Mouse (Mus musculus) E14TG2a.4 (cell line): ENCODE results near the gene Cadps2.

ENCODE experiments used
- H3K27me3 ChIP-seq: 2 replicates; pipeline ENCODE4 v1.6.1; 2014; ENCODE audit warnings: low read length, control low read depth; ENCODE audit not compliant: insufficient read depth
- H3K36me3 ChIP-seq: 2 replicates; pipeline ENCODE4 v1.6.1; 2014; ENCODE audit warnings: low read length, control low read depth; ENCODE audit not compliant: insufficient read depth
- H3K4me1 ChIP-seq: replicated peaks from 2 replicates; pipeline ENCODE4 v1.6.1; 2014; ENCODE audit warnings: low read depth, low read length, control low read depth
- H3K4me3 ChIP-seq: replicated peaks from 2 replicates; pipeline ENCODE4 v1.5.1; 2014; ENCODE audit warnings: mild to moderate bottlenecking, low read length
- H3K9me3 ChIP-seq: 2 replicates; pipeline ENCODE4 v1.6.1; 2014; ENCODE audit warnings: low read length, control low read depth
- CTCF ChIP-seq: conservative IDR thresholded peaks from 2 replicates; pipeline ENCODE4 v1.5.1; 2014; ENCODE audit warnings: low read length
- NANOG ChIP-seq: IDR thresholded peaks from 2 replicates; pipeline ENCODE4 v1.6.1; 2014; ENCODE audit warnings: borderline replicate concordance, low read length, mixed read lengths
- POU5F1 ChIP-seq: IDR thresholded peaks from 2 replicates; pipeline ENCODE4 v1.6.1; 2014; ENCODE audit warnings: low read length, borderline replicate concordance

The Cadps2 gene

GRCm38 (mm10) chr6:23839009-23839811 is at the start of gene Cadps2:
TSS of gene Cadps2 (minus strand) at chr6:23839421.
- peaks cover 16% of the 10 kb centered on the region for H3K4me1 ChIP-seq
- TF ChIP-seq NANOG (no peak), CTCF (no peak), POU5F1 (no peak)
- no peaks in the 10 kb centered on the region for H3K36me3 ChIP-seq
- H3K4me3 ChIP-seq, result peak within 1 kb of the TSS; percentile 82
- peaks cover 54% of the 10 kb centered on the region for H3K27me3 ChIP-seq
- H3K9me3 ChIP-seq, result peaks cover 13% of the 10 kb centered on the region

- no peaks in the 10 kb centered on the region for H3K27me3 ChIP-seq
- peaks cover 10% of the 10 kb centered on the region for H3K9me3 ChIP-seq
- no peak overlapping the region for H3K4me3 ChIP-seq
- no peaks in the 10 kb centered on the region for H3K4me1 ChIP-seq
- no peaks in the 10 kb centered on the region for H3K36me3 ChIP-seq
- peak; percentile 21 for TF ChIP-seq CTCF
- no peak for TF ChIP-seq NANOG
These were observed 47.2 kb upstream of the Cadps2 start for GRCm38 (mm10) chr6:23886418-23886817.

- Histone ChIP-seq H3K36me3 (no peaks in the 10 kb centered on the region), H3K9me3 (no peaks in the 10 kb centered on the region), H3K4me3 (no peak overlapping the region), H3K4me1 (0 out of 2 replicates have a peak, but pooled peaks cover 5% of the 10 kb centered on the region), H3K27me3 (no peaks in the 10 kb centered on the region; the same call in 1 of the 2 replicates)
- TF ChIP-seq NANOG (no peak), CTCF (no peak), POU5F1 (no peak)
These were observed 37.7 kb upstream of the Cadps2 start for GRCm38 (mm10) chr6:23876765-23877408.

GRCm38 (mm10) chr6:23876363-23876762 is 37.1 kb upstream of the Cadps2 start:
- H3K9me3 ChIP-seq, result no peaks in the 10 kb centered on the region
- TF ChIP-seq CTCF, result no peak
- TF ChIP-seq POU5F1, result no peak
- no peak for TF ChIP-seq NANOG
- H3K4me1 ChIP-seq, result 0 out of 2 replicates have a peak, but pooled peaks cover 5% of the 10 kb centered on the region
- no peaks in the 10 kb centered on the region; the same call in 1 of the 2 replicates for H3K27me3 ChIP-seq
- H3K4me3 ChIP-seq, result no peak overlapping the region
- H3K36me3 ChIP-seq, result no peaks in the 10 kb centered on the region

GRCm38 (mm10) chr6:23873812-23874211 is 34.6 kb upstream of the Cadps2 start:
- Histone ChIP-seq H3K27me3 (no peaks in the 10 kb centered on the region; the same call in 1 of the 2 replicates), H3K4me1 (0 out of 2 replicates have a peak, but pooled peaks cover 5% of the 10 kb centered on the region), H3K9me3 (no peaks in the 10 kb centered on the region), H3K4me3 (no peak overlapping the region), H3K36me3 (no peaks in the 10 kb centered on the region)
- TF ChIP-seq POU5F1 (no peak), NANOG (no peak), CTCF (no peak)

- no peaks in the 10 kb centered on the region for H3K9me3 ChIP-seq
- H3K36me3 ChIP-seq, result no peaks in the 10 kb centered on the region
- H3K27me3 ChIP-seq, result no peaks in the 10 kb centered on the region; the same call in 1 of the 2 replicates
- 0 out of 2 replicates have a peak, but pooled peaks cover 5% of the 10 kb centered on the region for H3K4me1 ChIP-seq
- no peak for TF ChIP-seq CTCF
- no peak for TF ChIP-seq NANOG
- no peak for TF ChIP-seq POU5F1
- no peak overlapping the region for H3K4me3 ChIP-seq
These were observed 34.0 kb upstream of the Cadps2 start for GRCm38 (mm10) chr6:23873231-23873630.

GRCm38 (mm10) chr6:23869971-23870370 is 30.8 kb upstream of the Cadps2 start:
- Histone ChIP-seq H3K27me3 (no peaks in the 10 kb centered on the region; the same call in 1 of the 2 replicates), H3K36me3 (no peaks in the 10 kb centered on the region), H3K4me3 (no peak overlapping the region), H3K9me3 (no peaks in the 10 kb centered on the region), H3K4me1 (no peaks in the 10 kb centered on the region)
- no peak for TF ChIP-seq POU5F1
- TF ChIP-seq CTCF, result no peak
- no peak for TF ChIP-seq NANOG

GRCm38 (mm10) chr6:23866298-23866697 is 27.1 kb upstream of the Cadps2 start:
- Histone ChIP-seq H3K4me1 (no peaks in the 10 kb centered on the region), H3K9me3 (no peaks in the 10 kb centered on the region), H3K27me3 (no peaks in the 10 kb centered on the region), H3K4me3 (no peak overlapping the region), H3K36me3 (no peaks in the 10 kb centered on the region)
- TF ChIP-seq NANOG (no peak), CTCF (no peak), POU5F1 (no peak)
